Mouse (Mus musculus): Measurements from ENCODE around the gene Slc18b1. TPM values are rescaled to one million over a fixed set of nuclear protein-coding genes. Genes with fewer than 3 reads are reported as not detected.

Gene Slc18b1
- total RNA-seq, 4 experiments from 2014 or later = 6.2 to 10.7 (median 7.9) TPM

DNA sequence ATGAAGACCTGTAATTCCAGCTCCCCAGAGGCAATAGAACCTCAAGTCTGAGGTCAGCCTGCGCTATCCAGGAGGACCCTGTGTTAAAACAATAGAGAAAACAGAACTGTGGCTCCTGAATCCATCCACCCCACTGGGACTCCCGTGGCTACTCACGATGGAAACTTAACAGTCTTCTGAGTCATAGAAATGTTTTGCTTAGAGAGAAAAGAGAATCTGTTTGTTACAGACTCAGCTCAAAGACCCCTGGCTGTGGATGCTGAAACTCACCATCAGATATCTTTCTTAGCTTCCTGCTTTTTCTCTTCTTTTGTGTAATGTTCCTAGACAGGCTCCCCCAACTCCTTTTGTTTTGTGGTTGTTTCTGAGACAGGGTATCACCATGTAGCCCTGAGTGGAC, 7.9 kb downstream of the Slc18b1 start:
- DNase-seq (ENCODE audit: low spot score) = no peak

DNA sequence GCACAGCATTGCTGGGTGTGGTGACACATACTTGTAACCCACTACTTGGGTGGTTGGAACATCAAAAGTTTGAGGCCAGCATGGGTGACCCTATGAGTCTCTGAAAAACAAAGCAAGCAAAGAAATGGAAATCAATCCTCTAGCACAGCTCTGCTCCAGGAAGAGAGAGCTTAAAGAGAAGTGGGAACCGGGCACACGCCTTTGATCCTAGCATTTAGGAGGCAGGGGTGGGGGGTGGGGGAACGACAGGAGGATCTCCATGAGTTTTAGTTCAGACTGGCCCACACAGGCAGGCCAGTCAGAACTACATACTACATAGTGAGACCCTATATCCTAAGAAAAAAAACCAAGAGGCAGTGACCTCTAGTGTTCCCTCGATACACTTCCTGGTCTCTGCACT, 9.4 kb downstream of the Slc18b1 start:
- no peak for DNase-seq (ENCODE audit: low spot score)

DNA sequence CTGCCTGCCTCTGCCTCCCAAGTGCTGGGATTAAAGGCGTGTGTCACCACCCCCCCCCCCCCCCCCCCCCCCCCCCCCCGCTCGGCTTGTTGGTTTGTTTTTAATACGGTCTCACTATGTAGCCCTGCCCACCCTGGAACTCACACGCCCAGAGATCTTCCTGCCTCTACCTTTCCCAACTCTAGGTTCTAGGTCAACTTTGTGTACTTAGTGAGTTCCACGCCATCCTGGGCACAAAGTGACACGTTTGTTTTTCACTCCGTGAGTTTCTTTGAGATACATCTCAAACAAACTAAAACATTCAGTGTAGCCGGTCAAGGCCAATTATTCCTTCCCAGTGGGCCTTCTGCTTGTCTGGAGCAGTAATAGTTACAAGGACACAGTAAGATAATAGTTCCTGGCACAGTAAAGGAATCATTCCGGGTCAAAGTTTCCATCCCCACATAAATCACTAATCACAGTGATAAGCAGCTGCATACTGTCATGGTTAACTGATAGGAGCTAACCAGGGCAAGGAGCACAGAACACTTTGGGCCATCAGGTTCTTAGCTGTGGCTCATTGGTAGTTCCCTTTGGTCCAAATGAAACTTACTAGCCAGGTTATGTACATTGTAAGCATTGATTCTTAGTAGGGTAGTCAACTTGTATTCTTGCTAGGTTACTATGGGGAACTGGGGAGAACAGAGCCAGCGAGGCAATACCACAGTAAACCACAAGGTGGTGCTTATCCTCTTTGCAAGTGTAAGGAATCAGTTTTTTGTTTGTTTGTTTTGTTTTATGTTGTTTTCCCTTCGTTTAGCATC, 15.1 kb downstream of the Slc18b1 start:
- peak; percentile 45 for DNase-seq (ENCODE audit: low spot score)

DNA sequence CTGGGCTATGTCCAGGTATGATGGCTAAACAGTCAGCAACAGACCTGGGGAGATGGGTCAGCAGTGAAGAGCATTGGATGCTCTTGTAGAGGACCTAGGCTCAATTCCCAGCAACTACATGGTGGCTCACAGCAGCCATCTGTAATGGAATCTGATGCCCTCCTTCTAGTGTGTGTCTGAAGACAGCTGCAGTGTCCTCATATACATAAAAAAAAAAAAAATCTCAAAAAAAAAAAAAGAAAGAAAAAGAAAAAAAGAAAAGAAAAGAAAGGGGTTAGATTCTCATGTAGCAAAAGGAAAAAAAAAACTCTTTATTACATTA, 15.6 kb downstream of the Slc18b1 start:
- no peak for DNase-seq (ENCODE audit: low spot score)

DNA sequence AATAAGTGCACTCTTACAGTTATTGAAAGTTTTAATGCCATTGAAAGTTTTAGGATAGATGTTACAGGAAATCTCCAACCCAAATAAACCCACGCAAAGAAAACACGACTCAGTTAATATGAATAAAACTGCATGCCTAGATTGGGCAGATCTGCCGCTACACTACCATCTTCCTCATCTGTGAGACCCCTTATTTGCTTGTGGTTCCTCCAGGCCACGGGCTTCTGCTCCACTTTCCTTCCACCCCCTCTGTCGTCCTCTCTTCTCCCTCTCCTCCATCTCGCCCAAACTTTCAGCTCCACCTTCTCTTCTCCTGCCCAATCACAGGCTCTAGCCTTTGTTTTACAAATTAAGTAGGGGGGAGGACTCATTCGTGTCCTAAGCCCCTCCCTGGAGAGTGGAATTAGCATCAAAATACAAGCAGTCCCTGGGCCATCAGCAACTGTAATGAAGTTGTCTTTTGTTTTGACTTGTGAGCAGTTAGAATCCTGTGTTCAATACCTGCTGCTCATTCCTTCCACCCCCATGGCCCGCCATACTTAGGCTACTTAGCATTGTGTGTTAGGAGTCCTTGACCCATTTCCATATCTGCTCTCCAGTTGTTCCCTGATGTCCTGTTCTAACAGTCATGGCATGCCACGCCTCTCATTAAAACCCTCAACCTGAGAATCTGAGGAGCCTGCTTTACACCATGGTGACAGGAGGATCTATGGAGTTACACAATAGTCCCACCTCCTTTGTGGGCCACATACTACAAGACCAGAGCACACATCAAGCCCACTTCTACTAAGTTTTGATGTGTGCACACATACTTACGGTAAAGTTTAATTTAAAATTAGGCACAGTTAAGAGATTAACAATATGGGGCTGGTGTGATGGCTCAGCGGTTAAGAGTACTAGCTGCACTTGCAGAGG, 16.3 kb downstream of the Slc18b1 start:
- DNase-seq (ENCODE audit: low spot score) = no peak

DNA sequence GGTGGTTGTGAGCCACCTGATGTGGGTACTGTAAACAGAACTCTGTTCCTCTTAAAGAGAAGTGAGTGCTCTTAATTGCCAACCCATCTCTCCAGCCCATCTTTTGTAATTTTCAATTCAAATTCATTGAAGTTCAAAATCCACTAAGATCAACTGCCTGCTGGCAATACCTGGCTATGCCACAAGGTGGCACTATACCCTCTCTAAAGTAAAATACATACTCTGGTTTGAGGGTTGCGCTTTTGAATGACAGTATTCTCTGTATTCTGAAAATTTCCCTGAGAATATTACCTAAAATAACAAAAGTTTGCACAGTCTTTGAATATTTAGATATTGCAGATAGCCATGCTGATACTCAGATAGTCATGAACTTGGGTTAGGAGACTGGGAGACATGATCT, 18.4 kb downstream of the Slc18b1 start:
- DNase-seq (ENCODE audit: low spot score) = peak; percentile 58

DNA sequence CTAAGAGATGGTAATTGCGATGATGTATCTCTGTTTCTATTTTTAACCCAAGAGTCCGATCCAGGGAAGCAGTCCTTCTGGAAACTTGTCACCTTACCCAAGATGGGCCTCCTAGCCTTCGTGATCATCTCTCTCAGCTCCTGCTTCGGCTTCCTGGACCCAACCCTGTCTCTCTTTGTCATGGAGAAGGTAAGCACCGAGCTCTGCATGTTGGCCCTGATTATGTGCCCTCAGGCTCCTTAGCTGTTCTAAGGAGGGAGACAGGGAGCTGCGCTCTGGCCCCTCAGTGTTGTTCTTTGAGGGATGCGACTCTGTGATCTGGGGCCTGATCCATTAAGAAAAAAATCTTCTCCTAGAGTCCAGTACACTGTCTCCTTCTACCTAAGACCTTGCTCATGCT, 19.5 kb downstream of the Slc18b1 start:
- no peak for DNase-seq (ENCODE audit: low spot score)

DNA sequence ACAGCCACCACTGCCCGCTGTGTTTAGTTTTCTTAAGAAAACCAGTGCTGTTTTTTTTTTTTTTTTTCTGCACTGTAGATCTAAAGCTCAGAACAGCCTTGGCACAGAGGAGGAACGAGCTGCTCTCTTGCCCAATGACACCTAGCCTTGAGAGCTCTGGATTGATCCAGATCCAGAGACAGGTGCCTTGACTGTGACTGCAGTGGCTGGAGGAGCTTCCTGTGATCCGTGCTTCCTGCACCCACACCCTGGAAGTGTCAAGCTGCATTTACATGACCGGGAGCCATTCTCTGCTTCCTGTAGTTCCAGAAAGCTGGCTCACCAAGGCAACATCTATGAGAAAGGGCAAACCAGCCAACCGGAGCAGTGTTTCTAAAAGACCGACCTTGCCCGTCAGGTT, 29.7 kb downstream of the Slc18b1 start:
- no peak for DNase-seq (ENCODE audit: low spot score)

DNA sequence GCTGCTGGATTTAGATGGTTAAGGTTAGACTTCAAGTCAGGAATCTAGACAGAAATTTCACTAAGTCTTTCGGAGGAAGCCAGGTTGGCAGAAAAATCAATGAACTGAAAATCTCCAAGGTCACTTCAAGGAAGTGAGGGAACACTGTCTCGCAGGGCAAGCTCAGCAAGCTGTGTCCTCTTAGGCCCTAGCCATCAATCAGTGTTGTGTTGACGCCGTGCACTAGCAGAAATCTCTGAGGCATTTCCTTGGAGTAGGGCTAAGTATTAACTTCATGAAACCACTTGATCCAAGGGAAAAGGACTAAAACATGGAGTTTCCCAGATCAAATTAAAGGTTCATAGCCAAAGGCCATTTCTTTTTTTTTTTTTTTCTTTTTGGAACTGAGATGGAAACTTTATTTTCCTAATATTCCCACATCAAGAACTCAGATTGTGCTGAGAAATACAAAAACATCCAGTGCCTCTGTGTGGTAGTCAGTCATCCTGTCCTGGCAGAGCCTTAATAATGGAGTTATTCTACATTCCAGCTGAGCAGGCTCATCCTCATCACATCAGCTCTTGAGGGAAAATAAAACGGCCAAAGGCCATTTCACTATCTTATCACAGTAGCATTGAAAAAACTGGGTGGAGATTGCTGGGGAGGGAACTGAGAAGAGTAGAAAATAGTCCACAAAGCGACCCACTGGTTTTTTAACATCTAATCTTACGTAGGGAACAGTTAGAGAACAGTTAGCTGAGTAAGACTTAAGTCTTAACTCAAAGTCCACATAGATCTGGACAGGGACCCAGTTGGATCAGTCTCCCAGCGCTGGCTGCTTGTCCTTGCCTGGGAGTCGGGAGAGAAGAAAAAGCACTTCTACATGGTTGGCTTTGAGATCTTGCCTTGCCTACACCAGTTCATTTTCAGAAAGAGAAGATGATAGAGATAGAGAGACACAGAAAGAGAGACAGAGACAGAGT, 39.5 kb downstream of the Slc18b1 start:
- no peak for DNase-seq (ENCODE audit: low spot score)

DNA sequence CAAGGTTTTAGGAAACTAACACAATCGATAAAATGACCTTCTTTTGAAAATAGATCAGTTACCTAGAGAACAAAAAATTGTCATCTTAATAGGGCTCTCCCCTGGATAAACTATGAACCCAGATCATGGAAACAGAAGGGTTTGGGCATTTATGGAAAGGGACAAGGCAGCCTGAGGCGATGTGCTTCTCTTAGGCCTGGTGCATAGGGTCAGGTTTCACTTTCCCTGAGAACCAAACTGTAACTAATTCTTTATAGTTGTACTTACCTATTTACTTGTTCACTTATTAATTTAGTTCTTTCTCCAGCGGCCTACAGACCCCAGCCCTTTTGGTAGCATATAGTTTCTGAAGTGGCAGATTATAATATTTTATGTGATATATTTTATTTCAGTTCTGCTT, 40.3 kb downstream of the Slc18b1 start:
- no peak for DNase-seq (ENCODE audit: low spot score)

DNA sequence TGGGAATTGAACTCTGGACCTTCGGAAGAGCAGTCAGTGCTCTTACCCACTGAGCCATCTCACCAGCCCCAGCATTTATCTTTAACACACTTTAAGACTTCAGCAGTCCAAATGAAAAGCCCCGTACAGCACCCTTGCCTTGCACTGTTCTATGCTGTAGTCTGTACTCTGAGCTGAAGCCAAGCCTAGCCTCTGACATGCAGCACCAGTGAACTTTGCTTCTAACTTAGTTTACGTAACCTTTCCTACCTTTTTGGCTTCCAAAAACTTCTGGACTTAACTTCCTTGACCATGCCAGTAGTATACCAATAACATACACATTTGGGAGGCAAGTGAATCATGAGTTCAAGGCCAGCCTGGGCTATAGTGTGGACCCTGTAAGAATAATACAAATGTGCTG, 42.1 kb downstream of the Slc18b1 start:
- DNase-seq (ENCODE audit: low spot score) = no peak

DNA sequence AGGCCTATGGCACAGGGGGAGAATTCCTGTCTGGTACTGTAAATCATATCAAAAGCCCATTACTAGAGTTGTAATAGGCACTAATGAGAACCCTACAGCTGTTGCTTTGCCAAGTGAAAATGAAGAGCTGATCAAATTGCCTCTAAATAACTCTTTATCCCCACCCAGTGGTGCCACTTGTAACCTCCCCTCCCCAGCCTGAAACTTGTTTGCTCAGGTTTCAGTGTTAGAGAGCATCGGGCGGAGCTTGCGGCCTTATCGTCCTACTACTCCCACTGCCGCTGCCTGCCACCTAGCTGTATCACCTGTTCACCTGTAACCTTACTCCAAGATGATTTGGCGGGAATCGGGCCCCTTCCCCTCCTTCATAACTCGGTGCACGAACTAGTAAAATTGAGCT, 42.6 kb downstream of the Slc18b1 start:
- DNase-seq (ENCODE audit: low spot score) = no peak

DNA sequence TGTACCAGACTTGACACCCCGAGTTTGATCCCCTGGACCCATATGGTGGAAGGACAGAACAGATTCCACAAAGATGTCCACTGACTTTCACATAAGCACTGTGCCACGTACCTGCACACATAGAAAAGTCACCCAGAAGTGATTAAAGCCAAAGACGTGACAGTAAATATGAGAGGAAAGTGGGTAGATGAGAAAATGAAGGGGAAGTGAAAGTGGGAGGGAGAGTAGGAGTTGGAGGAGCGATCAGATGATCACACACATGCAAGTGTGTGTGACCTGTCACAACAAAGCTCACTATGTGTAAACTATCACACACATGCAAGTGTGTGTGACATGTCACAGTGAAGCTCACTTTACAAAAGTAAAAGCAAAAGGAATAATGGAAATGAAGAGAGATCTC, 43.7 kb downstream of the Slc18b1 start:
- no peak for DNase-seq (ENCODE audit: low spot score)

DNA sequence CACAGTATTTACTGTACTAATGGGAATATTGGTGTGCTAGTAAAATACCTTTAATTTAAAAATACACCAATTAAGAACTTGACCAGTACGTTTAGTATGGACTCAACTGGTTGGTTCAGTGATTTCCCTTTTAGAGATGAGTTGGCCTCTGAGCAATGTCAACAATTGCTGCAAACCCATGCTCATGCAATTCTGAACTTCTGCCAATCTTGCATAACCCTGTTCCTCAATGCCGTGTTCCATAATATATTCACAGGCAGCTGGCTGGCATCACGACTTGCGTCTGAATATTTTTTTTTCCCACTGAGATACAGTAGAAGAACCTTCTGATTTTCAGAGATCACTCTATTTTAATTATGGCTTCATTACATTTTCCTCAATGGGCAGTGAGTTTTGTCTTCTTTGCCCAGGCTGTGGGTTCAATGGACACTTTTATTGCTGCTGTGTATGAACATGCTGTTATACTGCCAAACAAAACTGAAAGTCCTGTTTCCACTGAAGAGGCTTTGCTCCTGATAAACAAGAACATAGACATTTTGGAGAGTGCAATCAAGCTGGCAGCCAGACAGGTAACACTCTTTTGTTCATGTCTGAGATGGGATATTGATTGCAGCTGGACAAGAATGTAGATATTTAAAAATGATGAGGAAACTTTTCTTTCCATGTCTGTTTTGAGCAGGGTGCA, 54.6 kb downstream of the Slc18b1 start, which contains the start of gene Vnn3:
TSS of gene Vnn3 (plus strand) at position 235 of the 685 bp plus-strand sequence.
- DNase-seq (ENCODE audit: low spot score) = no peak

DNA sequence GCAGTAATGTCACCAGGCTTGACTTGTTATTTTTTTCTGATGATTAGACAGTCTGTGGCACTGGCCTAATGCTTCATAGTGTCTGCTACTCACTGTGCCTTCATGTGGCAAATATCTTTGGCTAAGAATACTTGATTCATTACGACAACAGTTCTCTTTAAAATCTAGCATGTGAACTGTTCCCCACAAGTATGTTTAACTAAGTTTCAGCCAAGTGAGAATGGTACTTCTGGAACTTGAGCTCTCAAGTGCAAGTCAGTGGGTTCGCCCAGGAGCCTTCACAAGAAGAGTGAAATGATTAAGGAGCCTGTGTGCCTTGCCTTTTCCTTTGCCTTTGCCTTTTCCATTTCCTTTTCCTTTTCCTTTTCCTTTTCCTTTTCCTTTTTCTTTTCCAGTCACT, 55.3 kb downstream of the Slc18b1 start:
- DNase-seq (ENCODE audit: low spot score) = no peak

DNA sequence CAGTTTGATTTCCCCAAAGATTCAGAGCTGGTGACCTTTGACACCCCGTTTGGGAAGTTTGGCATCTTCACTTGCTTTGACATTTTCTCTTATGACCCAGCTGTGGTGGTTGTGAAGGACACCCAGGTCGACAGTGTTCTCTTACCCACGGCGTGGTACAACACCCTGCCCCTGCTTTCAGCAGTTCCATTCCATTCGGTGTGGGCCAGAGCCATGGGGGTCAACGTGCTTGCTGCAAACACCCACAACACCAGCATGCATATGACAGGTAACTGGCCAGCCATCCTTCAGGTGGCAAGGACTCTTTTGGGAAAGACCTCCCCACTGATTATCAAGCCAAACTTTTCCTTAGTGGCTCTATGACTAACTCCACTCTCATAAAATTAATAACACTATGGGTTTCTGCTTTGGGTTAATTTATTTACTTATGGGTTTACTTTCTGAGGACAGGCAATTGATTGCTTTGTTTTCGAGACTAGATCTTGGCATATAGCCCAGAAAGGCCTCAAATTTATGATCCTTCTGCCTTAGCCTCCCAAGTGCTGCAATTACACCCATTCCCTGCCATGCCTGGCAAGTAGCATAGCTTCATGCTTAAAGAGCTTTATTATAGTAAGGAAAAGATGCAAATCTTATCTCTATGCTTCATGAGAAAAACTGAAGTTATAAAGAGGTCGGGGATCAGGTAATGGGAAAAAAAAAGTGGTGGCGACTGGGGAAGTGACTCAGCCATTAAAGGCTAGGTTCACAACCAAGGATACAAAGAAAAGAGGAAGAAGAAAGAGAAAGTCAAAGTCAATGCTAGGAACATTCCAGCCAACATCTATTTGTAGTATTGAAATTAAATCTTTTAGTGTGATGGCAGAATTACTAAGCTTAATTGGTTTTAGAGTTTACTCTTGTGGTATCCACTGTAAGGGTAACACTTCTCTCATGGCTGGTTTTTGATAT, 67.9 kb downstream of the Slc18b1 start:
- DNase-seq (ENCODE audit: low spot score) = no peak

Data from heart, adult 8-10 months (tissue).